Mouse (Mus musculus) adrenal gland, postnatal 0 days (tissue): ENCODE data around the gene Abhd16a. TPM values are rescaled to one million over a fixed set of nuclear protein-coding genes. Genes with fewer than 3 reads are reported as not detected.

ENCODE experiments used
- polyA plus RNA-seq: library from polyadenylated mRNA; unstranded; fragments of >200 nt; fragmentation: Nextera tagmentation; extraction: Ambion mirVana; gene quantifications from 2 replicates; pipeline ENCODE4 v1.2.1, GENCODE M21; 2015

The Abhd16a gene
- 94.1 and 104 TPM in 2 replicates for polyA plus RNA-seq

GRCm38 (mm10) chr17:35088825-35089644 is at the start of gene Abhd16a:
TSS of gene Abhd16a (plus strand) at chr17:35089263.

GRCm38 (mm10) chr17:35046681-35047455 is 42.2 kb upstream of the Abhd16a start, which contains the start of gene Msh5:
TSS of gene Msh5 (minus strand) at chr17:35046745.

GRCm38 (mm10) chr17:35049561-35050016 is 39.5 kb upstream of the Abhd16a start, which contains the start of gene Clic1:
TSS of gene Clic1 (plus strand) at chr17:35049966.

GRCm38 (mm10) chr17:35058911-35059892 is 29.9 kb upstream of the Abhd16a start, which contains the start of gene Ddah2:
TSS of gene Ddah2 (plus strand) at chr17:35059035.

GRCm38 (mm10) chr17:35064951-35065947 is 23.8 kb upstream of the Abhd16a start, which contains the start of gene Ly6g6c:
TSS of gene Ly6g6c (plus strand) at chr17:35065388.

GRCm38 (mm10) chr17:35066084-35066483 is 23.0 kb upstream of the Abhd16a start, which contains the start of gene Mpig6b:
TSS of gene Mpig6b (minus strand) at chr17:35066184.

GRCm38 (mm10) chr17:35076507-35077176 is 12.4 kb upstream of the Abhd16a start, which contains the start of gene Ly6g6e:
TSS of gene Ly6g6e (plus strand) at chr17:35076902.

GRCm38 (mm10) chr17:35077786-35078233 is 11.3 kb upstream of the Abhd16a start, which contains the start of gene Ly6g6d:
TSS of gene Ly6g6d (minus strand) at chr17:35078065.

GRCm38 (mm10) chr17:35085208-35085865 is 3.7 kb upstream of the Abhd16a start, which contains the start of gene Ly6g6f:
TSS of gene Ly6g6f (minus strand) at chr17:35085610.

GRCm38 (mm10) chr17:35108097-35108496 is 19.0 kb downstream of the Abhd16a start, which contains the start of gene Ly6g5c:
TSS of gene Ly6g5c (plus strand) at chr17:35108279.

GRCm38 (mm10) chr17:35115046-35116019 is 26.3 kb downstream of the Abhd16a start, which contains the start of gene Ly6g5b:
TSS of gene Ly6g5b (minus strand) at chr17:35115428.

GRCm38 (mm10) chr17:35121143-35121799 is 32.2 kb downstream of the Abhd16a start, which contains the start of gene Gpank1:
TSS of gene Gpank1 (plus strand) at chr17:35121455.

GRCm38 (mm10) chr17:35121871-35122303 is 32.8 kb downstream of the Abhd16a start, which contains the start of gene Csnk2b:
TSS of gene Csnk2b (minus strand) at chr17:35122053.

GRCm38 (mm10) chr17:35126206-35126611 is 37.1 kb downstream of the Abhd16a start, which contains the start of gene D17H6S53E:
TSS of gene D17H6S53E (plus strand) at chr17:35126373.

GRCm38 (mm10) chr17:35131500-35132173 is 42.6 kb downstream of the Abhd16a start, which contains the start of gene Apom:
TSS of gene Apom (minus strand) at chr17:35132050.

